In genomic region chr17:78405336-78405735, GRCm38 (mm10) we compare ENCODE assay signal across 16 mouse cellular contexts. TPM values are rescaled to one million over a fixed set of nuclear protein-coding genes. Genes with fewer than 3 reads are reported as not detected.
DNase-seq lines count a peak whose midpoint lies in the region; TF ChIP-seq lines count a peak whose summit lies in the region.
"Had no signal": no experiment of that assay in that cellular context is flagged by ENCODE, and none has a peak within 500 bp of the region (broad histone marks: within the 10 kb centered on the region; RNA-seq: fewer than 3 reads in every experiment).

No protein-coding gene starts in this region.

- no peak for TF ChIP-seq POLR2A in lung, adult 2 months (IDR thresholded peaks at IDR 0.05; ENCODE audit: borderline replicate concordance, extremely low read depth, low read depth, low read length)

- no peak for TF ChIP-seq CTCF in lung, adult 2 months (IDR thresholded peaks at IDR 0.05; ENCODE audit: insufficient read depth, low read length)

- no peak overlapping the region for H3K4me3 ChIP-seq in lung, adult 2 months (replicated peaks; ENCODE audit: extremely low read depth, low read depth, low read length)
- H3K4me3 ChIP-seq: heart, embryonic 13.5 days; hindbrain, embryonic 10.5 days; layer of hippocampus, adult 2 months; left cerebral cortex, adult 2 months; limb, embryonic 13.5 days; megakaryocyte, embryonic 14.5 days; stomach, embryonic 15.5 days had no signal

- 77% methylated on average over 3 of the region's 3 CpGs for WGBS in lung, adult 2 months

- peaks cover 8% of the 10 kb centered on the region for H3K4me1 ChIP-seq in lung, adult 2 months (ENCODE audit: control insufficient read depth, insufficient read depth, low read length)

- DNase-seq in adrenal gland, adult 2 months = peak; percentile 52
- DNase-seq in adrenal gland, postnatal 4 days (ENCODE audit: low spot score in 2 of 2) = no peak
- peak; percentile 56 for DNase-seq in lung, postnatal 14 days
- DNase-seq in lung, adult 2 months = no peak
- peak; percentile 87 to 93 for DNase-seq in cerebellum, postnatal 10 days
- DNase-seq in lung, postnatal 36 days = peak; percentile 53
- DNase-seq in embryo, embryonic 11 days = no peak
- no peak for DNase-seq in urinary bladder, adult 2 months (ENCODE audit: low spot score)
- DNase-seq: thymus, postnatal 25 days had no signal

RNA-seq across cellular contexts. Expression of gene Fez2, which starts 12.6 kb away (rescaled TPM):
- total RNA-seq in adrenal gland, adult 2 months (2021) = 10 to 100 TPM; 59.1 to 70.7 TPM
- polyA plus RNA-seq in adrenal gland, adult 2 months (2012; rRNA removed) = 31.5 and 38.3 TPM in 2 replicates
- 10 to 100 TPM; 51.6 to 52.2 TPM for total RNA-seq in adrenal gland, postnatal 4 days (2021)
- polyA plus RNA-seq in lung, adult 2 months (2012; rRNA removed) = 29.5 and 40.0 TPM in 2 replicates
- 122 and 125 TPM in 2 replicates for polyA plus RNA-seq in urinary bladder, adult 2 months (2012; rRNA removed)

Comparison
In these comparisons a context has a peak if more than half of its experiments do, and no peak if none do; other contexts are left out.
1. DNase-seq: peak in adrenal gland, adult 2 months (single experiment), lung, postnatal 14 days (single experiment), cerebellum, postnatal 10 days (2 of 2) and lung, postnatal 36 days (single experiment); none in adrenal gland, postnatal 4 days (0 of 2), lung, adult 2 months (single experiment), embryo, embryonic 11 days (single experiment) and urinary bladder, adult 2 months (single experiment).